Mouse (Mus musculus) neutrophil, adult 5-6 weeks (primary cell): ENCODE results near the gene Adcy3. TPM values are rescaled to one million over a fixed set of nuclear protein-coding genes. Genes with fewer than 3 reads are reported as not detected.
A peak's percentile ranks its signal among the peaks of the same experiment; 100 is the strongest.
"Not testable (repeated sequence)": the region's sequence is repeated elsewhere in the genome, so short reads cannot be mapped to it uniquely, and the experiment has no call there.

ENCODE experiments used
- ATAC-seq: fragments of 151-379, 151-347 bp; 2 replicates; pipeline ENCODE4 v1.8.0; 2017; ENCODE audit warnings: mild to moderate bottlenecking, moderate TSS enrichment; ENCODE audit not compliant: insufficient number of reproducible peaks, poor library complexity, low FRiP score, severe bottlenecking; ENCODE audit errors: extremely low read depth
- total RNA-seq: library from RNA; stranded (forward); fragments of 200-1000 nt; gene quantifications from 2 replicates; pipeline ENCODE4 v1.2.3, GENCODE M21; 2017

Gene Adcy3
- total RNA-seq, 1 experiment from 2014 or later: 4.4 TPM

- ATAC-seq: no peak
These were observed 80.0 kb downstream of the Adcy3 start for GRCm38 (mm10) chr12:4212908-4213307.

- ATAC-seq: no peak
These were observed 97.3 kb downstream of the Adcy3 start for GRCm38 (mm10) chr12:4230156-4230555.

- ATAC-seq: no peak
These were observed 99.9 kb downstream of the Adcy3 start for GRCm38 (mm10) chr12:4232777-4233176.

GRCm38 (mm10) chr12:4233572-4234508 is 100.9 kb downstream of the Adcy3 start, which contains the start of the genes Ptrhd1 and Cenpo:
Gene Ptrhd1 (plus strand): TSS chr12:4234027.
Gene Cenpo (minus strand): TSS chr12:4234294.
- peak; percentile 94 for ATAC-seq

- no peak for ATAC-seq
These were observed 104.6 kb downstream of the Adcy3 start for GRCm38 (mm10) chr12:4237481-4237880.

GRCm38 (mm10) chr12:4240281-4240680 is 107.4 kb downstream of the Adcy3 start:
- ATAC-seq: not testable (repeated sequence)

- ATAC-seq: no peak
These were observed 110.9 kb downstream of the Adcy3 start for GRCm38 (mm10) chr12:4243805-4244204.

- no peak for ATAC-seq
These were observed 112.8 kb downstream of the Adcy3 start for GRCm38 (mm10) chr12:4245742-4246141.

GRCm38 (mm10) chr12:4249786-4250185 is 116.9 kb downstream of the Adcy3 start:
- ATAC-seq: no peak

GRCm38 (mm10) chr12:4252742-4253655 is 120.1 kb downstream of the Adcy3 start:
- ATAC-seq: no peak

Other genes with a start within 250 kb of the Adcy3 start
- gene Pomc, start 178.2 kb upstream of the Adcy3 start, total RNA-seq: 0.70 and 1.2 TPM in 2 replicates
- 0.12 TPM in 1 of 2 replicates, not detected in the other for gene Efr3b, start 94.2 kb upstream of the Adcy3 start, total RNA-seq
- 5.8 and 6.3 TPM in 2 replicates for gene Dnajc27, start 50.5 kb upstream of the Adcy3 start, total RNA-seq
- gene Ptrhd1, start 100.9 kb downstream of the Adcy3 start, total RNA-seq: 2.5 and 2.8 TPM in 2 replicates
- gene Cenpo, start 101.2 kb downstream of the Adcy3 start, total RNA-seq: 22.7 and 31.3 TPM in 2 replicates